Mouse (Mus musculus): ENCODE measurements around the gene Acly. TPM values are rescaled to one million over a fixed set of nuclear protein-coding genes. Genes with fewer than 3 reads are reported as not detected.

Gene Acly
- total RNA-seq, 2 experiments from 2014 or later, result 27.3 to 38.1 TPM

GRCm38 (mm10) chr11:100515789-100516188 lies 12.0 kb downstream of the Acly start:
- intact Hi-C loops (cut with DNase I), result no loop called here
- no peak for DNase-seq

DNA sequence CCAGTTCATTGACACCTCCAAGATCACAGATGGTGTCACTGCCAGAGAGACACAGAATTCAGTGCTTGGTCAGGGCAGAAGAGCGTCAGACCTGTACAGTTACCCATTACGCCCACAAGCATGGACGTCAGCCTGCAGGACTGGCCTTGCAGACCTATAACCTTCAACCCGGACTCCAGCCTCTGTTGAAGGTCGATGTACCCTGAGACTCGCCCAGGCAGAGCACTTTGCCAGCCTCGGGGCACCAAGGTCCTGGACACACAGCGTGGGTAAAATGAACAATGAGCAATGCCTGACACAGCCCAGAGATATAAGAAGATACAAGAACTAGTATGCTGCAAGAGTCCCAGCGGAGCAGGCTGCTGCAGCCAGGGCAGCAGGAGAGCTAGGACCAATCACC lies 12.7 kb downstream of the Acly start:
- intact Hi-C loops (cut with DNase I), result no loop called here
- no peak for DNase-seq

GRCm38 (mm10) chr11:100513716-100514115 lies 14.1 kb downstream of the Acly start:
- intact Hi-C loops (cut with DNase I), result loop anchor here (5.0 kb wide), 1 partner anchor 44 kb away; no protein-coding TSS in a partner anchor
- no peak for DNase-seq

DNA sequence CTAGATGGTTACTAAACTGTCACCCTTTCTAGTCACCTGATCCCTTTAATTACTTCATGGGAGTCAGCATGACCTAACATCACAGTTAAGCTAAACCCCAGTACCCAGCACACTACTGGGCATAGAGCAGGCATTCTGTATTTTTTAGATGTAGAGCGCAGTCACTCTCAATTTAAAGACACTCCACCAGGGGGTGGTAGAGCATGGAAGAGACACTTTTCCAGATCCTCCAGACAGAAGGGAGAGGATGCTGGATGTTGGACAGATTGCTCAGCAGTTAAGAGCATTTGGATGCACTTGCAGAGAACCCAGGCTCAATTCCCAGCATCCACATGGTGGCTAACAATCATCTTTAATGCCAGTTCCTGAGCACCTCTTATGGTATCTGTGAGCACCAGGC lies 15.4 kb downstream of the Acly start:
- intact Hi-C loops (cut with DNase I), result loop anchor here (5.0 kb wide), 1 partner anchor 45 kb away; no protein-coding TSS in a partner anchor
- no peak for DNase-seq

DNA sequence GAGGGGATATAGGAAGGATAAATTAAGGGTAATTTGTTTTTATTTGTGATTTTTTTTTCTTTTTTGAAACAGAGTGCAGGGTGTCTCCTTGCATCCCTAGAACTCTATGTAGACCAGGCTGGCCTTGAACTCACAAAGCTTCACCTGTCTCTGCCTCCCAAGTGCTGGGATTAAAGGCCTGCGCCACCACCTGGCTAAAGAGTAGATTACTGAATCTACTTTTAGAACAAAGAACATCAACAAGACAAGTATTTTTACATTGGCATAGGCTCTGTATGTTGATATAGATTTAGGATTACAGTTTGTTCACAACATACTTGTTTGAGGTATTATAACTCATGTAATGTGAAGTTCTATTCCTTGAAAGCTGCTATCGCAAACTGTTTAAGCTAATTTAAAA lies 17.2 kb downstream of the Acly start:
- no peak for DNase-seq
- intact Hi-C loops (cut with DNase I), result loop anchor here (5.0 kb wide), 1 partner anchor 47 kb away; no protein-coding TSS in a partner anchor

- intact Hi-C loops (cut with DNase I), result no loop called here
- DNase-seq, result no peak
These were observed 21.8 kb downstream of the Acly start for GRCm38 (mm10) chr11:100505997-100506396.

DNA sequence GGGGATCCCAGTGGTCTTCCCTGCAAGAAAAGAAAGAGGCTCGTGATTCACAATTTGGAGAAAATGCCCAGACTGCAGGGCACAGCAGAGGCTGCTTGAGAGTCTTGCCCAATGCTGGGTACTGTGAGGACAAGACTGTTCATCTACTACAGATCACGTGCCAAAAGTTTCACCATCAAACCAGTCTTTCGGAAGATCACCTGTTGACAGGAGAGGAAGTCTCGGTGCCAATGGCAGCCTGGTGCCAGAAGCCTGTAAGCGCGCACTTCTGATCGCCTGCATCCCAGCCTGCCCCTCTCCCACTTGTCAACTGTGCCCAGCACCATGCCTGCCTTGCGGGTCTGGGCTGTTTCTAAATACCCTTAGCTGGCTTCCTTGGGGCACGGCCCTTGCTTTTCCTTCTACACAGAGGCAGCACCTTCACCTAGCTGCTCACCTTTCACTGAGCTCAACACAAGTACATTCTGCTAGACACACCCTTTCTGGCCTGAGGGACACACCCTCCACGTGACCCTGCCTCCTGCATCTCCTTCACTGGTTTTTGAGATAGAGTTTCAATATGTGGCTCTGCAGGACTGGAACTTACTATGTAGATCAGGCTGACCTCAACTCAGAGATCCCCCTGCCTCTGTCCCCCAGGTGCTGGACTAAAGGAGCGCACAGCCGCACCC lies 22.7 kb downstream of the Acly start:
- DNase-seq, result no peak
- intact Hi-C loops (cut with DNase I), result no loop called here

GRCm38 (mm10) chr11:100501321-100501720 lies 26.5 kb downstream of the Acly start:
- DNase-seq, result no peak
- intact Hi-C loops (cut with DNase I), result no loop called here

- intact Hi-C loops (cut with DNase I), result no loop called here
These were observed 27.1 kb downstream of the Acly start for GRCm38 (mm10) chr11:100500651-100501050.

DNA sequence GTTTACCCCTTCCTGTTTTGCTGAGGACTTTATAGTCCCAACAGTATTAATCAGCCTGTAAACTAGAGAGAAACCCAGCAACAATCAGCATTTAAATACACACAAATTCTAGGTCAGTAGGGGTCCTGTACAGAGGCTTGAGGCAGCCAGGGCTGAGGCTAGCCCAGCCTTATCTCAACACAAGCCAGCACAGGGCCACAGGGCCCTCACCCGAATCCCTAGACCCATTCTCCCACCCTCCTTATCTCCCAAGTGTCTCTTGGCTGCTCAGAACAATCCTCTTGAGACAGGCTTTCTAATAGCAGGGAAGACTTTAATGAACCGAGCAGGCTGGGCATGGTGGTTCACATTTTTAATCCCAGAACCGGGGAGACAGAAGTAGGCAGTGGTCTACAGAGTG lies 27.6 kb downstream of the Acly start:
- DNase-seq, result no peak
- intact Hi-C loops (cut with DNase I), result no loop called here

More at GRCm38 (mm10) chr11:100500651-100501050, 27.1 kb downstream of the Acly start:
- no peak for DNase-seq

- intact Hi-C loops (cut with DNase I), result no loop called here
- no peak for DNase-seq
These were observed 34.0 kb downstream of the Acly start for GRCm38 (mm10) chr11:100493771-100494170.

GRCm38 (mm10) chr11:100490951-100491350 lies 36.8 kb downstream of the Acly start:
- intact Hi-C loops (cut with DNase I), result no loop called here
- no peak for DNase-seq

DNA sequence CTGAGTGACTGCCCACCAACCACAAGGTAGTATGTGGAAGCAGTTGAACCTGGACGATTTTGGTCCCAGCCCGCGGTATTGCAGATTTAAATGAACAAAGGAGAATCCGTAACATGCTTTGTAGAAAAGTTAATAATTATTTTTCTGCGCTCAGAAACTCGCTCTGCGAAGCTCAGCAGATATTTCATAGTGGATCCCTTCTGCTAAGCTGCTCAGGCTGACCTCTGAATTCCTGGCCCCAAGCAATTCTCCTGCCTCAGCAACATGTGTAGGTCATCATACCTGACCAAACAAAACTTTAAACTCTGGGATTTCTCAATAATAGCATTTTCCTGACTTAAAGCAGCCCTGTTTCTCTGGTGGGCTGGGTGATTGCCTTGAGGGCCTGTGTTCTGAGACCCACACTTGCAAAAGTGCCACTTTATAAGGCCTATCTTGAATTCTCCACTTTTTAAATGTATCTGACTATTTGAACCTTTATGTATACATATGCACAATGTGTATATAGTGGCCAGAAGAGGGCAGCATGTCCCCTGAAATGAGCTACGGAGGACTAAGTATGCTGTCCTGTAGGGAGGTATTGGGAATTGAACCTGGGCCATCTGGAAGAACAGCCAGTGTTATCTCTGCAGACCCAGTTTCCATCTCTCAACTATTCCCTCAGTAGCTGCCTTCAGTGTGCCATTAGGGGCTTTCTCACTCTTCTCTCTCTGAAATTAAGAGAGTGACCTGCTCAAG lies 41.8 kb downstream of the Acly start:
- intact Hi-C loops (cut with DNase I), result loop anchor here (2.0 kb wide), 1 partner anchor 69 kb away; no protein-coding TSS in a partner anchor
- DNase-seq, result peak; percentile 14 to 33

- intact Hi-C loops (cut with DNase I), result no loop called here
- DNase-seq, result no peak
These were observed 43.3 kb downstream of the Acly start for GRCm38 (mm10) chr11:100484461-100484860.

DNA sequence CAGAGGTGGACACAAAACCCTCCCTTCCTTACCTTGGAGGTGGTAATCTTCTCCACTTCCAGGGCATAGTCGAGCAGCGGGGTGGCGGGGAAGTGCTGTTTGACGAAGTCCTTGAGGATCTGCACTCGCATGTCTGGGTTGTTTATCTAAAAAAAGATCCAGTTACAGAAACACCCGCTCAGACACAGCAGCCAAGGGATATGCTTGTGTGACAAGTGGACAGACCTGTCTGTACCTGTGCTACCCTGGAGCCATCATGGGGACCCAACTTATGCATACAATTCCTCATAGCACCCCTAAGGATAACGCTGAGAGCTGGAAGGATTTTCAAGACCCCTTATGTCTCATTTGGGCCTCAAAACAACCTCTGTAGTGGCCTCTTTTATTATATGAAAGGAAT lies 48.6 kb downstream of the Acly start:
- intact Hi-C loops (cut with DNase I), result no loop called here
- DNase-seq, result no peak

- DNase-seq, result no peak
- intact Hi-C loops (cut with DNase I), result no loop called here
These were observed 51.5 kb downstream of the Acly start for GRCm38 (mm10) chr11:100476281-100476680.

GRCm38 (mm10) chr11:100472935-100473295 lies 54.9 kb downstream of the Acly start:
- no peak for DNase-seq
- intact Hi-C loops (cut with DNase I), result loop anchor here (2.0 kb wide), 3 partner anchors 32 to 110 kb away; partner anchors contain the start of genes Klhl10 and Nt5c3b

- DNase-seq, result peak; percentile 94
- intact Hi-C loops (cut with DNase I), result loop anchor here (2.0 kb wide), 3 partner anchors 32 to 110 kb away; partner anchors contain the start of genes Klhl10 and Nt5c3b
These were observed 55.4 kb downstream of the Acly start, which contains the start of gene Klhl11 for GRCm38 (mm10) chr11:100472197-100472934. Gene Klhl11, minus strand, starts transcription at chr11:100472741.

DNA sequence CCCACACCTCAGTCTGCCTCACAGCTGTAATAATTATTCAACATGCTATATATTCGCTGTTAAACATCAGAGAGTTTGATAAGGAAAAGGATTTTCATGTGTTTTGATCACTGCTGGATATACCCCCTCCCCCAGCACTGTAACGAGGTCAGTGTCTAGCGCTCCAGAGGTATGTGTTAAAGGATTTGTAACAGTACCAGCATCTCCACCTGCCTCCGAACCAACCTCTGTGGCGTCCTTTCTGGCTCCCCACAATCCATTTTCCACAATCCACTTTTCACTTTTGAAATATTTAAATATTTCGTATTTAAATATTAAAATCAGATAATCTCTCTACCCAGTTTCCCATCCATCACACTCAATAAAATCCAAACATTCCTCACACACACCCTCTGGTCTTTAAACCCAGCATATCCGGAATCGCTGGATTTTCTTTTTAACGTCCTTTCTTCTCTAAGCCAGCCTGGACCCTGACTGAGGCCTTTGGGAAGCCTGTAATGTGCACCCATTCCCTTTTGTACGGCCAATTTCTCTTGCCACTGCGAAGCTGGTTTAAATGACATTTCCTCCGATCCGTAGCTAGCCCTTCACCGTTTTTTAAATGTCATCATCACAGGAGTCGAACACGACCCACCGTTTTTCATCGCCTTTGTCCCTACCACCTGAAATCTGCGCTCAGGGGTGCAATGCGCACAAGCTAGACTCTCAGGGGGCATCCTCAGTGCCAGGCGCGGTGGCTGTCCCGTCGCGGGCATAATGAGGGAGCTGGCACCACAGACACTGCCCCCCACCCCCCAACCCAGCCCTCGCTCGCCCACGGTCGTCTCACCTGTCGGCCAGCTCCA lies 56.2 kb downstream of the Acly start:
- DNase-seq, result no peak
- intact Hi-C loops (cut with DNase I), result loop anchor here (2.0 kb wide), 3 partner anchors 31 to 109 kb away; partner anchors contain the start of genes Klhl10 and Nt5c3b

GRCm38 (mm10) chr11:100465833-100466232 lies 62.0 kb downstream of the Acly start:
- intact Hi-C loops (cut with DNase I), result no loop called here
- DNase-seq, result no peak

Measured in heart, postnatal 36 days (tissue).